Mouse (Mus musculus) limb, embryonic 15.5 days (tissue): ENCODE results near the gene Amt. TPM values are rescaled to one million over a fixed set of nuclear protein-coding genes. Genes with fewer than 3 reads are reported as not detected.

Experiments
- ATAC-seq: fragments of 200-750 bp; cut with Nextera tagmentation; 2 replicates; pipeline ENCODE4 v1.8.0; 2017; ENCODE audit warnings: low read depth, moderate TSS enrichment; ENCODE audit not compliant: insufficient number of reproducible peaks, low FRiP score, low TSS enrichment
- H3K27ac ChIP-seq: fragments of 300-500 bp; sonication (generic); 2 replicates; pipeline ENCODE4 v1.5.1; 2015; ENCODE audit warnings: moderate library complexity, mild to moderate bottlenecking, inconsistent platforms
- H3K27me3 ChIP-seq: fragments of 300-500 bp; sonication (generic); 2 replicates; pipeline ENCODE4 v1.6.1; 2015; ENCODE audit warnings: inconsistent platforms
- H3K36me3 ChIP-seq: fragments of 300-500 bp; sonication (generic); 2 replicates; pipeline ENCODE4 v1.6.1; 2015; ENCODE audit warnings: inconsistent platforms
- H3K4me1 ChIP-seq: fragments of 300-500 bp; sonication (generic); 2 replicates; pipeline ENCODE4 v1.6.1; 2015; ENCODE audit warnings: inconsistent platforms
- H3K4me2 ChIP-seq: fragments of 300-500 bp; sonication (generic); 2 replicates; pipeline ENCODE4 v1.6.1; 2015; ENCODE audit warnings: mild to moderate bottlenecking, inconsistent platforms
- H3K4me3 ChIP-seq: fragments of 300-500 bp; sonication (generic); 2 replicates; pipeline ENCODE4 v1.5.1; 2015; ENCODE audit warnings: mild to moderate bottlenecking, inconsistent platforms
- H3K9ac ChIP-seq: fragments of 300-500 bp; sonication (generic); 2 replicates; pipeline ENCODE4 v1.6.1; 2015; ENCODE audit warnings: inconsistent platforms
- H3K9me3 ChIP-seq: fragments of 300-500 bp; sonication (generic); 2 replicates; pipeline ENCODE4 v1.6.1; 2016; ENCODE audit warnings: inconsistent platforms
- WGBS: fragments of 180-500 bp; shearing (Covaris S2); methylation state at CpG from one replicate; pipeline ENCODE4 v1.1.7; 2015; 5-methylcytosine and 5-hydroxymethylcytosine counted together
- polyA plus RNA-seq: library from polyadenylated mRNA; unstranded; fragments of >200 nt; fragmentation: Nextera tagmentation; extraction: Ambion mirVana; gene quantifications from 2 replicates; pipeline ENCODE4 v1.2.1, GENCODE M21; 2015

Amt gene
- polyA plus RNA-seq, 1 experiment from 2014 or later: 9.5 TPM

GRCm38 (mm10) chr9:108289347-108289746 lies 7.3 kb upstream of the Amt start:
- ATAC-seq: no peak
- no peak overlapping the region for H3K4me2 ChIP-seq
- no peaks in the 10 kb centered on the region for H3K27me3 ChIP-seq
- H3K27ac ChIP-seq: no peak overlapping the region
- H3K9ac ChIP-seq: no peak overlapping the region
- peak overlapping the region; percentile 57; the same call in 1 of the 2 replicates for H3K4me3 ChIP-seq
- WGBS: 68% methylated on average over 2 of the region's 2 CpGs
- H3K36me3 ChIP-seq: peaks cover 10% of the 10 kb centered on the region
- no peaks in the 10 kb centered on the region for H3K9me3 ChIP-seq
- peaks cover 4% of the 10 kb centered on the region for H3K4me1 ChIP-seq

DNA sequence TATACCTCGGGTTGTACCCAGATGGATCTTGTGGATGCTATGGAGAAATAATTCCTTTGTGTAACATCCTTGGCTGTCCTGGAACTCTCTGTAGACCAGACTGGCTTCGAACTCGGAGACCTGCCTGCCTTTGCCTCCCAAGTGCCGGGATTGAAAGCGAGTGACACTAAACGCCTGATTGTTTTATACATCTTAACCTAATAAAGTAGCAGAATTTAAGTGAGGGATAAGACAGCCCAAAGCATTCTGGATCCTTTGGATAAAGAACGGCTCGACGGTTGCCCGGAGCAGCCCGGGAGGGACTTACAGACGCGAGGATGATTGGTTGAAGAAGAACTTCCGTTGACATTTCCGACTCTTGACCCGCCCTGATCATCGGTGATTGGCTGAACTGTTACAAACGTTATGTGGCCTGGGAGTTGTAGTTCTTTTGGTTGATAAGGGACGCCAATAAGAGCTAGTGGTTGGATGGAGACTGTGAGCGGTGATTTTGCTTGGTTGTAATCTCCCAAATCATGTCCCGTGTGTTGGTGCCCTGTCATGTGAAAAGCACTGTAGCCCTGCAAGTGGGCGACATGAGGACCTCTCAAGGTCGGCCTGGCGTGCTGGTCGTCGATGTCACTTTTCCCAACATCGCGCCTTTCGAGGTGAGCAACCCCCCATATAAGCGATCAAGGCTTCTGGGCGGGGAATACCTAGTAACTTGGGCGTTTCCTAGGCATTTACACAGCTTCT lies 6.5 kb upstream of the Amt start, which contains the start of gene Nicn1:
Nicn1 (plus strand) TSS at position 414 of the 735 bp plus-strand sequence.
- peaks cover 19% of the 10 kb centered on the region for H3K36me3 ChIP-seq
- H3K9ac ChIP-seq: peak within 1 kb of the TSS; percentile 47
- peak; percentile 97 for ATAC-seq
- H3K27me3 ChIP-seq: no peaks in the 10 kb centered on the region
- peaks cover 4% of the 10 kb centered on the region for H3K4me1 ChIP-seq
- peak within 1 kb of the TSS; percentile 83 for H3K27ac ChIP-seq
- peak within 1 kb of the TSS; percentile 57 for H3K4me3 ChIP-seq
- under 1% methylated on average over 32 of the region's 32 CpGs for WGBS
- H3K4me2 ChIP-seq: peak within 1 kb of the TSS; percentile 54
- H3K9me3 ChIP-seq: no peaks in the 10 kb centered on the region

GRCm38 (mm10) chr9:108290773-108291172 lies 5.9 kb upstream of the Amt start:
- Histone ChIP-seq H3K4me1 (peaks cover 4% of the 10 kb centered on the region), H3K27me3 (no peaks in the 10 kb centered on the region), H3K36me3 (peaks cover 25% of the 10 kb centered on the region), H3K4me2 (peak overlapping the region; percentile 54), H3K4me3 (peak overlapping the region; percentile 57), H3K9ac (peak overlapping the region; percentile 41; the same call in 1 of the 2 replicates), H3K9me3 (no peaks in the 10 kb centered on the region), H3K27ac (no peak overlapping the region)
- no peak for ATAC-seq
- 44% methylated on average over 6 of the region's 6 CpGs for WGBS

DNA sequence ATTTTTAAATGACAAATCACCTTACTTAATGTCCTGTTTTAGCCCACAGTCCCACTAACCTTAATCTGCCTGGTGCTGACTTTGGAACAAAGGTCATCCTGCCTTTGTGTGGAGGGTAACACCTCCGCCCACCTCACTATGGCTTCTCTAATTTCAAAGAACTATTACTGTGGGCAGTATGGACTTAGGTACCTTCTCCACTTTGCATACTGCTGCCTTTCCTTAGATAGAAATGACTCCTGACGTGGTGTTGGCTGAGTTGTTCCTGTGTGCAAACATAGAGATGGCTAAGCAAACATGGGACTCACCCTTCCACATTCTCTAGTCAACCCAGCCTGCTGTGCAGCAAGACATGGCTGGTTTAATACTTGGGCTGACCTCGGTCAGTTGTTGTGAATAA lies 5.2 kb downstream of the Amt start:
- no peak overlapping the region for H3K4me3 ChIP-seq
- H3K27me3 ChIP-seq: no peaks in the 10 kb centered on the region
- H3K9me3 ChIP-seq: no peaks in the 10 kb centered on the region
- H3K9ac ChIP-seq: no peak overlapping the region
- peaks cover 8% of the 10 kb centered on the region for H3K4me1 ChIP-seq
- H3K4me2 ChIP-seq: no peak overlapping the region
- no peak overlapping the region for H3K27ac ChIP-seq
- H3K36me3 ChIP-seq: peaks cover 33% of the 10 kb centered on the region
- WGBS: 76% methylated on average over 3 of the region's 3 CpGs
- ATAC-seq: no peak

GRCm38 (mm10) chr9:108304716-108305115 lies 8.1 kb downstream of the Amt start:
- 0 out of 2 replicates have a peak overlapping the region, but pooled peaks have one; percentile 100 for H3K27ac ChIP-seq

DNA sequence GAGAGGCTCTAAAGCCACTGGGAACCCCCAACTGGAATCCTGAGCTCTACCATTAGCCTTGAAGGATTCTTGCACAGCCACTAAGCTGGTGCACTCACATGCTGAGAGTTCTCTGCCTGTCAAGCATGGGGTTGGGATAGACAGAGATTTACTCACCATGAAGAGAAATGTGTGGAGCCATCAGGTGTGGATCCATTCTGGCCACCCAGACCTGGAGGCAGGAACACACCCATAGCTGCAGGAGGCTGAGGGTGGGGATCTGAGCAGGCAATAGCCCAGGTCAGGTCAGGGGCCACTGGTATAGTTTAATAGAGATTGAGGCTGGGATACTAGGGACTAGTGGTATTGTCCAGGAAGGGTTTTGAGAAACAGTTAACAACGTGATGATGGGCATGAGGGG lies 8.5 kb downstream of the Amt start:
- H3K4me3 ChIP-seq: peak overlapping the region; percentile 89
- peaks cover 33% of the 10 kb centered on the region for H3K36me3 ChIP-seq
- peak overlapping the region; percentile 100 for H3K27ac ChIP-seq
- 0% methylated on average over 1 of the region's 1 CpGs for WGBS
- H3K4me1 ChIP-seq: peaks cover 19% of the 10 kb centered on the region
- ATAC-seq: no peak
- peak overlapping the region; percentile 83 for H3K4me2 ChIP-seq
- H3K9me3 ChIP-seq: no peaks in the 10 kb centered on the region
- no peaks in the 10 kb centered on the region for H3K27me3 ChIP-seq
- H3K9ac ChIP-seq: peak overlapping the region; percentile 82

More at GRCm38 (mm10) chr9:108304716-108305115, 8.1 kb downstream of the Amt start:
- Histone ChIP-seq H3K9me3 (no peaks in the 10 kb centered on the region), H3K4me1 (peaks cover 19% of the 10 kb centered on the region), H3K9ac (peak overlapping the region; percentile 82), H3K36me3 (peaks cover 33% of the 10 kb centered on the region), H3K4me3 (peak overlapping the region; percentile 89), H3K4me2 (peak overlapping the region; percentile 83), H3K27me3 (no peaks in the 10 kb centered on the region)
- WGBS: 91% methylated on average over 4 of the region's 4 CpGs
- ATAC-seq: no peak

DNA sequence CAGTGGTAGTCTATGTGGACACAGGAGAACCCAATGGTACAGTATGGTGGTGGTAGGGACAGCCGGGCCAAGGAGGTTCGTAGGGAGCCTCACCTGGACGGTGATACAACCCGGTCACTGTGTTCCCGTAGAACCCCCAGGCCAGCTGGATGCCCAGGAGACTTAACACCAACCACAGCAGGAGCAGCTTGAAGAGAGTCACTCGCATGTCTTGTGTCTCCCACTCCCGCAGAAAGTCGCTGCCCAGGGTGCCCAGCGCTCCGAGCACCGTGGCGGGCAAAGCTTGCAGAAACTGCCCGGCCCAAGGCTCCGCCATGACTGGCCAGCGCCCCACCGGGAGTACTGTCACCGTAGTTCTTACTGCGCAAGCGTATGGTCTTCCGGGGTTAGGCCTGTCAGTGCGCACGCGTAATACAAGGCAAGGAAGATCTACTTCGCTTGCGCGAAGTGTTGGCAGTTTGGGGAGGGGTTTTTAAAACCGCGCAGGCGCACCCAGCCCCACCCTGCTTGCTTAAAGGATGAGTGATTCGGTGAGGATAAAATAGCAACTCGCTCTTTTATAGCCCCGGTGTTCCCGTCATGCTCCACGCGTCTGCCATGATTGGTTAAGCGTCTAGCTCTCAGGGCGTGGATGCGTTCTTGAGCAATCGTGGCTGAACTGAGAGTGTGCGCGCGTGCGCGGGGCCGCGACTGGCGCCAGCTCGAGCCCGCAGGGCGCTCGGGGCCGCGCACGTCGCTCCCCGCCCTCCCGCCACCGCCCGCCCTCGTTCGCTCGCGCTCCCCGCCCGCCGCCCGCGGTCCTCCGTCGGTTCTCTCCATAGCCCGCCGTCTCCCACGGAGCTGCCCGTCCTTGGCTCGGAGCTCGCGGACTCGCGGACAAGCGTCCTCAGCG lies 9.2 kb downstream of the Amt start, which contains the start of the genes Rhoa and Tcta:
Rhoa (plus strand) TSS at position 501 of the 892 bp plus-strand sequence.
Tcta (minus strand) TSS at position 532 of the 892 bp plus-strand sequence.
- Histone ChIP-seq H3K4me3 (peak within 1 kb of the TSS; percentile 89), H3K27me3 (no peaks in the 10 kb centered on the region), H3K4me1 (peaks cover 19% of the 10 kb centered on the region), H3K9ac (peak within 1 kb of the TSS; percentile 97), H3K4me2 (peak within 1 kb of the TSS; percentile 83), H3K36me3 (peaks cover 27% of the 10 kb centered on the region), H3K27ac (peak within 1 kb of the TSS; percentile 100), H3K9me3 (no peaks in the 10 kb centered on the region)
- peak; percentile 97 for ATAC-seq
- WGBS: under 1% methylated on average over 79 of the region's 81 CpGs

GRCm38 (mm10) chr9:108306571-108306980 lies 9.9 kb downstream of the Amt start:
- Histone ChIP-seq H3K4me2 (peak overlapping the region; percentile 65), H3K27me3 (no peaks in the 10 kb centered on the region), H3K36me3 (peaks cover 24% of the 10 kb centered on the region), H3K4me3 (peak overlapping the region; percentile 89), H3K9me3 (no peaks in the 10 kb centered on the region), H3K27ac (peak overlapping the region; percentile 100), H3K9ac (peak overlapping the region; percentile 97), H3K4me1 (peaks cover 22% of the 10 kb centered on the region)
- peak; percentile 73 for ATAC-seq
- under 1% methylated on average over 51 of the region's 51 CpGs for WGBS

DNA sequence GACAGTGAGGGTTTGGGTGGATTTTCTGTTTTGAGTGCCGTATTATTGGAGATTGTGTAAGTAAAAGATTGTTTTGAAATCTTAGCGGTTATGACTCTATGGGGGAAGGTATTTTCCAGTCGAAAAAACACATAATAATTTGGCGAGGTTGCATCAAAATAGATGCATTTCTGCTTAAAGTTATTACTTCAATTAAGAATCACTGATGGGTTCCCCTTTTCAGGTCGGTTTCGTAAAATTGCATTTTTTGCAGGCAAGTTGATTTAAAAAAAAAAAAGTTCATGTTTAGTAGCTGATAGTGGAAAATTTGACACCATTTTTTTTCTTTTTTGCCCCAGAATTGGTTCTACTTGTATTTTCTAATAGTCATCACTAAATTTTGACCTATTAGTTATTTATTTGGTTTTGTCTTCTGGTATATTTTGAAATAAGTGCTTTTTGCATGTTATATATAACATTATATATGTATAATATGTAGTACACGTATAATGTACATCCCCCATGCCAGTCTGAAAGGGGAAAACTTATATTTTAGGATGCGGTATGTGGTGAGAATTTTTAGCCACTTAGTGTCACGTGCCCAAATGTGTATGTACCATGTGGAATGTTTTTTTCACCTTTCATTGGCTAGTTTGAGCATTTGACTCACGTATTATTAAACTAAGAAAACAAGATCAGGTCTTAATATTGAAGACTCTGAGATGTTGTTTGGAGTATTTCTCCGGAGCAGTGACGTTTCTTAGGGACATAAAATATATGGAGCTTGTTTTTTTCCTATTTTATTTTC lies 10.6 kb downstream of the Amt start:
- H3K4me3 ChIP-seq: peak overlapping the region; percentile 89
- no peaks in the 10 kb centered on the region for H3K9me3 ChIP-seq
- H3K9ac ChIP-seq: peak overlapping the region; percentile 97
- peak overlapping the region; percentile 100 for H3K27ac ChIP-seq
- H3K4me2 ChIP-seq: peak overlapping the region; percentile 65
- WGBS: 7% methylated on average over 12 of the region's 12 CpGs
- no peak for ATAC-seq
- H3K36me3 ChIP-seq: peaks cover 20% of the 10 kb centered on the region
- peaks cover 26% of the 10 kb centered on the region for H3K4me1 ChIP-seq
- H3K27me3 ChIP-seq: no peaks in the 10 kb centered on the region

DNA sequence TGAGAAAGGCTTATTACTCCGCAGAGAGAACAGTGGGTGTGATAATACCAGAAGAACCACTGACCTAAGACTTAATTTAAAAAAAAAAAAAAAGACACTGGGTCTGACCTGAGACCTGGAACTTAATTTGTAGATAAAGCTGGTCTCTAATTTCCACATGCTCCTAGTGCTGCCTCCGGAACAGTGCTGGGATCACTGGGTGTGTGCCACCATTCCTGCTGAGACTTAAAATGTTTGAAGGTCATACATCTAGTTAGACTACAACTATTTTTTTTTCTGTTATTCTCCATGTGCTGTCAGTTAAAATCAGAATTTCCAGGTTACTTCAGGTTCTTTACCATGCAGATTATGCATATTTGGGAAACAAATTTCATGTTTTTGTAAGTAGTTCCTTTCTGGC lies 11.5 kb downstream of the Amt start:
- H3K4me1 ChIP-seq: peaks cover 26% of the 10 kb centered on the region
- WGBS: 56% methylated on average over 2 of the region's 2 CpGs
- no peaks in the 10 kb centered on the region for H3K27me3 ChIP-seq
- H3K27ac ChIP-seq: no peak overlapping the region
- H3K4me2 ChIP-seq: peak overlapping the region; percentile 65
- H3K9ac ChIP-seq: no peak overlapping the region
- H3K36me3 ChIP-seq: peaks cover 14% of the 10 kb centered on the region
- no peaks in the 10 kb centered on the region for H3K9me3 ChIP-seq
- H3K4me3 ChIP-seq: peak overlapping the region; percentile 89
- no peak for ATAC-seq

DNA sequence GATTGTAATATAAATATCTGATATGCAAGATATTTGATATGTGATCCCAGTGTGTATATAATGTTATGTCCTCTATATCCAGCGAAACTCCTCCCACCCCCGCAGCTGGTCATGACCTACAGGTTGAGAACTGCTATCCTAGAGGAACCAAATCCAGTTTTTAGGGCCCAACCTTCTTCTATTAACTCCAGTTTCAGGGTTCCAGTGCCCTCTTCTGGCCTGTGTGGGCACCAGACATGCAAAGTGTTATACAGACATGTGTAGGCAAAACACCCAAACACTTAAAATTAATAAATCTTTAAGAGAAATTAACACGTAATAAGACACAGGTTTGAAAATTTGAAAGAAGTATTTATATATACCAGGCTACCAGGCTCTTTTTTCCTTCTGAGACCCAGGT lies 20.9 kb downstream of the Amt start:
- WGBS: 92% methylated on average over 3 of the region's 3 CpGs
- peaks cover 24% of the 10 kb centered on the region for H3K36me3 ChIP-seq
- H3K9ac ChIP-seq: no peak overlapping the region
- no peak overlapping the region for H3K27ac ChIP-seq
- no peak for ATAC-seq
- no peaks in the 10 kb centered on the region for H3K27me3 ChIP-seq
- H3K4me2 ChIP-seq: no peak overlapping the region
- no peaks in the 10 kb centered on the region for H3K9me3 ChIP-seq
- H3K4me1 ChIP-seq: 0 out of 2 replicates have a peak, but pooled peaks cover 2% of the 10 kb centered on the region
- no peak overlapping the region for H3K4me3 ChIP-seq
